Mouse (Mus musculus) hindbrain, embryonic 15.5 days (tissue): ENCODE data around the gene Eya2. TPM values are rescaled to one million over a fixed set of nuclear protein-coding genes. Genes with fewer than 3 reads are reported as not detected.

Source experiments
- ATAC-seq: fragments of 200-750 bp; cut with Nextera tagmentation; 2 replicates; pipeline ENCODE4 v1.8.0; 2017; ENCODE audit warnings: low read depth, moderate number of reproducible peaks, moderate TSS enrichment; ENCODE audit not compliant: low FRiP score
- H3K27ac ChIP-seq: fragments of 300-500 bp; sonication (generic); replicated peaks from 2 replicates; pipeline ENCODE4 v1.5.1; 2015; ENCODE audit warnings: mild to moderate bottlenecking, inconsistent platforms
- H3K27me3 ChIP-seq: fragments of 300-500 bp; sonication (generic); 2 replicates; pipeline ENCODE4 v1.6.1; 2015; ENCODE audit warnings: control low read depth, inconsistent platforms
- H3K36me3 ChIP-seq: fragments of 300-500 bp; sonication (generic); 2 replicates; pipeline ENCODE4 v1.6.1; 2015; ENCODE audit warnings: control low read depth, inconsistent platforms
- H3K4me1 ChIP-seq: fragments of 300-500 bp; sonication (generic); replicated peaks from 2 replicates; pipeline ENCODE4 v1.6.1; 2015; ENCODE audit warnings: control low read depth, inconsistent platforms
- H3K4me2 ChIP-seq: fragments of 300-500 bp; sonication (generic); 2 replicates; pipeline ENCODE4 v1.6.1; 2015; ENCODE audit warnings: moderate library complexity, mild to moderate bottlenecking, inconsistent platforms
- H3K4me3 ChIP-seq: fragments of 300-500 bp; sonication (generic); 2 replicates; pipeline ENCODE4 v1.5.1; 2015; ENCODE audit warnings: mild to moderate bottlenecking, inconsistent platforms
- H3K9ac ChIP-seq: fragments of 300-500 bp; sonication (generic); 2 replicates; pipeline ENCODE4 v1.6.1; 2015; ENCODE audit warnings: inconsistent platforms
- H3K9me3 ChIP-seq: fragments of 300-500 bp; sonication (generic); 2 replicates; pipeline ENCODE4 v1.6.1; 2016; ENCODE audit warnings: control low read depth, inconsistent platforms
- WGBS: fragments of 180-500 bp; shearing (Covaris S2); methylation state at CpG from one replicate; pipeline ENCODE4 v1.1.7; 2015; 5-methylcytosine and 5-hydroxymethylcytosine counted together
- polyA plus RNA-seq: library from polyadenylated mRNA; unstranded; fragments of >200 nt; fragmentation: Nextera tagmentation; extraction: Ambion mirVana; gene quantifications from 2 replicates; pipeline ENCODE4 v1.2.1, GENCODE M21; 2015

The Eya2 gene
- polyA plus RNA-seq, 1 experiment from 2014 or later, result 10.1 TPM

GRCm38 (mm10) chr2:165595676-165596070, 841 bp downstream of the Eya2 start:
- peak overlapping the region; percentile 67 for H3K4me3 ChIP-seq
- peaks cover 15% of the 10 kb centered on the region for H3K27me3 ChIP-seq
- H3K4me2 ChIP-seq, result peak overlapping the region; percentile 99
- H3K9me3 ChIP-seq, result no peaks in the 10 kb centered on the region
- WGBS, result 6% methylated on average over 13 of the region's 13 CpGs
- H3K4me1 ChIP-seq, result peaks cover 28% of the 10 kb centered on the region
- H3K27ac ChIP-seq, result no peak overlapping the region
- no peak for ATAC-seq
- H3K36me3 ChIP-seq, result no peaks in the 10 kb centered on the region
- peak overlapping the region; percentile 62; the same call in 1 of the 2 replicates for H3K9ac ChIP-seq

GRCm38 (mm10) chr2:165596141-165596540, 1.3 kb downstream of the Eya2 start:
- WGBS, result 20% methylated on average over 11 of the region's 11 CpGs
- Histone ChIP-seq H3K36me3 (no peaks in the 10 kb centered on the region), H3K4me1 (peaks cover 28% of the 10 kb centered on the region), H3K4me2 (peak overlapping the region; percentile 99), H3K27me3 (peaks cover 15% of the 10 kb centered on the region), H3K9me3 (no peaks in the 10 kb centered on the region), H3K4me3 (peak overlapping the region; percentile 67), H3K27ac (no peak overlapping the region), H3K9ac (no peak overlapping the region)
- ATAC-seq, result no peak

- Histone ChIP-seq H3K36me3 (no peaks in the 10 kb centered on the region), H3K4me2 (no peak overlapping the region; the same call in 1 of the 2 replicates), H3K4me1 (peaks cover 28% of the 10 kb centered on the region), H3K27me3 (peaks cover 15% of the 10 kb centered on the region), H3K4me3 (no peak overlapping the region), H3K27ac (no peak overlapping the region), H3K9me3 (no peaks in the 10 kb centered on the region), H3K9ac (no peak overlapping the region)
- ATAC-seq, result no peak
- 48% methylated on average over 6 of the region's 6 CpGs for WGBS
Observed at GRCm38 (mm10) chr2:165597536-165597935, 2.7 kb downstream of the Eya2 start.

- no peak overlapping the region for H3K27ac ChIP-seq
- H3K4me2 ChIP-seq, result no peak overlapping the region; the same call in 1 of the 2 replicates
- no peak overlapping the region for H3K4me3 ChIP-seq
- no peaks in the 10 kb centered on the region for H3K36me3 ChIP-seq
- peaks cover 28% of the 10 kb centered on the region for H3K4me1 ChIP-seq
- ATAC-seq, result no peak
- WGBS, result 58% methylated on average over 5 of the region's 5 CpGs
- peaks cover 15% of the 10 kb centered on the region for H3K27me3 ChIP-seq
- no peaks in the 10 kb centered on the region for H3K9me3 ChIP-seq
- no peak overlapping the region for H3K9ac ChIP-seq
Observed at GRCm38 (mm10) chr2:165598139-165598538, 3.3 kb downstream of the Eya2 start.

- WGBS, result 84% methylated on average over 13 of the region's 13 CpGs
Observed at GRCm38 (mm10) chr2:165599566-165599965, 4.7 kb downstream of the Eya2 start.

GRCm38 (mm10) chr2:165600926-165601325, 6.1 kb downstream of the Eya2 start:
- Histone ChIP-seq H3K27me3 (0 out of 2 replicates have a peak, but pooled peaks cover 3% of the 10 kb centered on the region), H3K4me1 (peaks cover 18% of the 10 kb centered on the region), H3K36me3 (no peaks in the 10 kb centered on the region), H3K27ac (no peak overlapping the region), H3K9me3 (no peaks in the 10 kb centered on the region), H3K4me2 (no peak overlapping the region), H3K4me3 (no peak overlapping the region), H3K9ac (no peak overlapping the region)
- ATAC-seq, result no peak
- WGBS, result 47% methylated on average over 13 of the region's 13 CpGs

More at GRCm38 (mm10) chr2:165599566-165599965, 4.7 kb downstream of the Eya2 start:
- ATAC-seq, result no peak
- Histone ChIP-seq H3K27ac (no peak overlapping the region), H3K4me3 (no peak overlapping the region), H3K4me1 (peaks cover 30% of the 10 kb centered on the region), H3K9ac (no peak overlapping the region), H3K9me3 (no peaks in the 10 kb centered on the region), H3K27me3 (peaks cover 11% of the 10 kb centered on the region; the same call in 1 of the 2 replicates), H3K4me2 (no peak overlapping the region), H3K36me3 (no peaks in the 10 kb centered on the region)

- no peak for ATAC-seq
- no peak overlapping the region for H3K9ac ChIP-seq
- no peaks in the 10 kb centered on the region for H3K36me3 ChIP-seq
- H3K9me3 ChIP-seq, result no peaks in the 10 kb centered on the region
- H3K4me3 ChIP-seq, result no peak overlapping the region
- H3K4me1 ChIP-seq, result peaks cover 13% of the 10 kb centered on the region
- H3K27ac ChIP-seq, result no peak overlapping the region
- no peak overlapping the region for H3K4me2 ChIP-seq
- 69% methylated on average over 8 of the region's 8 CpGs for WGBS
- no peaks in the 10 kb centered on the region for H3K27me3 ChIP-seq
Observed at GRCm38 (mm10) chr2:165601605-165602004, 6.8 kb downstream of the Eya2 start.

GRCm38 (mm10) chr2:165603775-165604174, 8.9 kb downstream of the Eya2 start:
- H3K4me3 ChIP-seq, result no peak overlapping the region
- peaks cover 9% of the 10 kb centered on the region for H3K4me1 ChIP-seq
- no peaks in the 10 kb centered on the region for H3K9me3 ChIP-seq
- H3K36me3 ChIP-seq, result no peaks in the 10 kb centered on the region
- 30% methylated on average over 8 of the region's 8 CpGs for WGBS
- H3K27ac ChIP-seq, result no peak overlapping the region
- no peak overlapping the region for H3K4me2 ChIP-seq
- peak; percentile 59; the same call in 1 of the 2 replicates for ATAC-seq
- no peak overlapping the region for H3K9ac ChIP-seq
- H3K27me3 ChIP-seq, result no peaks in the 10 kb centered on the region

GRCm38 (mm10) chr2:165611551-165612253, 16.9 kb downstream of the Eya2 start:
- H3K36me3 ChIP-seq, result no peaks in the 10 kb centered on the region
- no peak overlapping the region for H3K4me2 ChIP-seq
- H3K4me1 ChIP-seq, result no peaks in the 10 kb centered on the region
- no peak overlapping the region for H3K4me3 ChIP-seq
- H3K9ac ChIP-seq, result no peak overlapping the region
- ATAC-seq, result no peak
- H3K27ac ChIP-seq, result no peak overlapping the region
- H3K9me3 ChIP-seq, result no peaks in the 10 kb centered on the region
- H3K27me3 ChIP-seq, result no peaks in the 10 kb centered on the region
- WGBS, result 90% methylated on average over 7 of the region's 7 CpGs

GRCm38 (mm10) chr2:165613741-165614339, 19.0 kb downstream of the Eya2 start:
- 0 out of 2 replicates have a peak overlapping the region, but pooled peaks have one; percentile 7 for H3K27ac ChIP-seq
- H3K4me3 ChIP-seq, result no peak overlapping the region
- no peaks in the 10 kb centered on the region for H3K36me3 ChIP-seq
- no peak overlapping the region for H3K4me2 ChIP-seq
- ATAC-seq, result no peak
- no peaks in the 10 kb centered on the region for H3K9me3 ChIP-seq
- H3K27me3 ChIP-seq, result no peaks in the 10 kb centered on the region
- WGBS, result 62% methylated on average over 13 of the region's 13 CpGs
- no peak overlapping the region for H3K9ac ChIP-seq
- H3K4me1 ChIP-seq, result no peaks in the 10 kb centered on the region

GRCm38 (mm10) chr2:165621488-165621887, 26.7 kb downstream of the Eya2 start:
- no peaks in the 10 kb centered on the region for H3K36me3 ChIP-seq
- no peaks in the 10 kb centered on the region for H3K9me3 ChIP-seq
- H3K4me2 ChIP-seq, result no peak overlapping the region
- 86% methylated on average over 2 of the region's 2 CpGs for WGBS
- H3K9ac ChIP-seq, result no peak overlapping the region
- H3K27me3 ChIP-seq, result no peaks in the 10 kb centered on the region
- H3K27ac ChIP-seq, result no peak overlapping the region
- no peak for ATAC-seq
- H3K4me3 ChIP-seq, result no peak overlapping the region
- no peaks in the 10 kb centered on the region for H3K4me1 ChIP-seq

GRCm38 (mm10) chr2:165622596-165622995, 27.8 kb downstream of the Eya2 start:
- Histone ChIP-seq H3K4me1 (no peaks in the 10 kb centered on the region), H3K4me3 (no peak overlapping the region), H3K27ac (no peak overlapping the region), H3K36me3 (no peaks in the 10 kb centered on the region), H3K4me2 (no peak overlapping the region), H3K9ac (no peak overlapping the region), H3K9me3 (no peaks in the 10 kb centered on the region), H3K27me3 (no peaks in the 10 kb centered on the region)
- 66% methylated on average over 3 of the region's 3 CpGs for WGBS
- ATAC-seq, result no peak
